Mouse (Mus musculus) cerebellum, adult 2 months (tissue): Measurements from ENCODE around the gene Serbp1.

ENCODE experiments used
- CTCF ChIP-seq: fragments of 200-500 bp; IDR thresholded peaks from 2 replicates; pipeline ENCODE4 v1.5.1; 2011; ENCODE audit warnings: low read depth, mild to moderate bottlenecking, control low read depth, low read length, moderate library complexity, borderline replicate concordance; ENCODE audit not compliant: insufficient read depth
- POLR2A ChIP-seq: fragments of 200-500 bp; IDR thresholded peaks from 2 replicates; pipeline ENCODE4 v1.6.1; 2011; ENCODE audit warnings: low read length, control low read depth, borderline replicate concordance; ENCODE audit not compliant: insufficient read depth

DNA sequence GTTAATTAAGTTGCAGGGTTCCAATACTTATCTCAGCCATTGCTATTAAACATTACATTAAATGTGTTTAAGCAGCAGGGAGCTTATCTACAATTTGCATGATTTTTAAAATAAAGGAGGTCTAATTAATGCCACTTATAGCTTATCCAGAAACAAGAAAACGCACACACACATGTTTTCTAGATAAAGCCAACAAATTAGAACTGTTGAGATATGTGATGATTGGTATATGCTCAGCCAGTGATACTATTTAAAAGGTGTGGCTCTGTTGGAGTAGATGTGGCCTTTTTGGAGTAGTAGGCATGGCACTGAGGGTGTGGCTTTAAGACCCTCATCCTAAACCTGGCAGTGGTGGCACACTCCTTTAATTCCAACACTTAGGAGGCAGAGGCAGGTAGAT lies 25.6 kb upstream of the Serbp1 start:
- TF ChIP-seq POLR2A = no peak
- TF ChIP-seq CTCF = no peak
